Comparison of ENCODE assay signal across 9 mouse cellular contexts in genomic region chr7:100908567-100908966, GRCm38 (mm10). TPM values are rescaled to one million over a fixed set of nuclear protein-coding genes. Genes with fewer than 3 reads are reported as not detected.
DNase-seq lines count a peak whose midpoint lies in the region; ATAC-seq and TF ChIP-seq lines count a peak whose summit lies in the region.
"Had no signal": no experiment of that assay in that cellular context is flagged by ENCODE, and none has a peak within 500 bp of the region (broad histone marks: within the 10 kb centered on the region; RNA-seq: fewer than 3 reads in every experiment).

No protein-coding gene starts in this region.

- TF ChIP-seq CTCF in heart, adult 2 months (IDR thresholded peaks at IDR 0.05): peak; percentile 68

- no peak for TF ChIP-seq EP300 in heart, adult 2 months (IDR thresholded peaks at IDR 0.05; ENCODE audit: insufficient read depth, low read depth, low read length)

- no peak overlapping the region for H3K4me3 ChIP-seq in heart, adult 2 months
- H3K4me3 ChIP-seq in embryonic facial prominence, embryonic 14.5 days (ENCODE audit: low read depth, low read length): no peak overlapping the region
- no peak overlapping the region for H3K4me3 ChIP-seq in neural tube, embryonic 15.5 days (replicated peaks)
- H3K4me3 ChIP-seq: megakaryocyte, embryonic 14.5 days had no signal

- peak overlapping the region; percentile 29 for H3K27ac ChIP-seq in heart, adult 2 months
- H3K27ac ChIP-seq in embryonic facial prominence, embryonic 14.5 days (replicated peaks; ENCODE audit: low read depth, low read length): peak overlapping the region; percentile 89
- H3K27ac ChIP-seq in neural tube, embryonic 15.5 days (replicated peaks): 0 out of 2 replicates have a peak overlapping the region, but pooled peaks have one; percentile 13

- DNase-seq in heart, adult 2 months: peak; percentile 55 to 59
- no peak for DNase-seq in heart, adult 8-10 months (ENCODE audit: low spot score)
- DNase-seq in ES-CJ7 (ENCODE audit: low read depth, low spot score): peak; percentile 82
- DNase-seq in embryonic facial prominence, embryonic 14.5 days (ENCODE audit: low spot score): no peak
- peak; percentile 83 to 85 for DNase-seq in kidney, postnatal 25 days
- no peak for DNase-seq in gastrocnemius, postnatal 25 days
- DNase-seq in natural killer cell, adult 2 months (ENCODE audit: low spot score in 2 of 2): no peak

- no peaks in the 10 kb centered on the region for H3K27me3 ChIP-seq in heart, adult 2 months (ENCODE audit: control insufficient read depth, insufficient read depth, low read length)
- no peaks in the 10 kb centered on the region for H3K27me3 ChIP-seq in embryonic facial prominence, embryonic 14.5 days (replicated peaks; ENCODE audit: control insufficient read depth, insufficient read depth, low read length)
- H3K27me3 ChIP-seq in neural tube, embryonic 15.5 days (replicated peaks): no peaks in the 10 kb centered on the region

- H3K9me3 ChIP-seq in embryonic facial prominence, embryonic 14.5 days (ENCODE audit: control insufficient read depth, low read length): no peaks in the 10 kb centered on the region
- no peaks in the 10 kb centered on the region for H3K9me3 ChIP-seq in neural tube, embryonic 15.5 days (replicated peaks)
- H3K9me3 ChIP-seq: megakaryocyte, embryonic 14.5 days had no signal

- H3K4me2 ChIP-seq in embryonic facial prominence, embryonic 14.5 days (ENCODE audit: low read depth, low read length): no peak overlapping the region
- H3K4me2 ChIP-seq in neural tube, embryonic 15.5 days: no peak overlapping the region

- WGBS in heart, adult 2 months: 37% methylated on average over 8 of the region's 8 CpGs
- 45% methylated on average over 8 of the region's 8 CpGs for WGBS in embryonic facial prominence, embryonic 14.5 days
- 42% methylated on average over 8 of the region's 8 CpGs for WGBS in neural tube, embryonic 15.5 days

- H3K4me1 ChIP-seq in heart, adult 2 months (ENCODE audit: control insufficient read depth, insufficient read depth, low read length): peaks cover 20% of the 10 kb centered on the region
- H3K4me1 ChIP-seq in embryonic facial prominence, embryonic 14.5 days (ENCODE audit: control insufficient read depth, insufficient read depth, low read length): peaks cover 28% of the 10 kb centered on the region
- peaks cover 29% of the 10 kb centered on the region for H3K4me1 ChIP-seq in neural tube, embryonic 15.5 days

- no peak for TF ChIP-seq POLR2A in heart, adult 2 months (IDR thresholded peaks at IDR 0.05; ENCODE audit: insufficient read depth, low read depth, low read length)

- no peaks in the 10 kb centered on the region for H3K36me3 ChIP-seq in heart, adult 2 months (ENCODE audit: control insufficient read depth, insufficient read depth, low read length)
- peaks cover 6% of the 10 kb centered on the region; the same call in 1 of the 2 replicates for H3K36me3 ChIP-seq in embryonic facial prominence, embryonic 14.5 days (ENCODE audit: control insufficient read depth, insufficient read depth, low read length)
- H3K36me3 ChIP-seq in neural tube, embryonic 15.5 days: no peaks in the 10 kb centered on the region

- intact Hi-C loops in heart, adult 2 months (cut with DNase I): no loop called here

- 0 out of 2 replicates have a peak overlapping the region, but pooled peaks have one; percentile 6 for H3K9ac ChIP-seq in heart, adult 2 months (ENCODE audit: low read depth, low read length)
- H3K9ac ChIP-seq in embryonic facial prominence, embryonic 14.5 days (ENCODE audit: low read depth, low read length): 0 out of 2 replicates have a peak overlapping the region, but pooled peaks have one; percentile 8
- no peak overlapping the region for H3K9ac ChIP-seq in neural tube, embryonic 15.5 days (replicated peaks)

- no peak for ATAC-seq in embryonic facial prominence, embryonic 14.5 days (ENCODE audit: low read depth)
- ATAC-seq in neural tube, embryonic 15.5 days (ENCODE audit: low FRiP score): no peak

- 0 out of 2 replicates have a peak, but pooled peaks cover 2% of the 10 kb centered on the region for H3K79me2 ChIP-seq in heart, adult 2 months (replicated peaks; ENCODE audit: control insufficient read depth, insufficient read depth, low read length)

RNA-seq across cellular contexts. Expression of gene Arhgef17, which starts 23.3 kb away (rescaled TPM):
- total RNA-seq in heart, adult 2 months (2021): 10 to 100 TPM; 26.2 to 28.4 TPM
- polyA plus RNA-seq in heart, adult 2 months (2012; rRNA removed): 23.4 and 28.9 TPM in 2 replicates
- 10 to 100 TPM; 25.0 to 36.6 (median 28.1) TPM for total RNA-seq in heart, adult 8-10 months (2022)
- 16.3 and 16.8 TPM in 2 replicates for polyA plus RNA-seq in embryonic facial prominence, embryonic 14.5 days (2014; fragmentation: Nextera tagmentation; extraction: Ambion mirVana)
- 12.2 and 12.9 TPM in 2 replicates for polyA plus RNA-seq in neural tube, embryonic 15.5 days (2015; fragmentation: Nextera tagmentation; extraction: Ambion mirVana)
- 10 to 100 TPM; 16.4 to 20.8 TPM for total RNA-seq in gastrocnemius, postnatal 25 days (2021)

RNA-seq across cellular contexts. Expression of gene Relt, which starts 45.3 kb away (rescaled TPM):
- 1 to 10 TPM; 4.6 to 5.5 TPM for total RNA-seq in heart, adult 2 months (2021)
- 6.4 and 7.2 TPM in 2 replicates for polyA plus RNA-seq in heart, adult 2 months (2012; rRNA removed)
- total RNA-seq in heart, adult 8-10 months (2022): 1 to 10 TPM; 3.8 to 4.1 (median 3.9) TPM
- 4.1 and 4.6 TPM in 2 replicates for polyA plus RNA-seq in embryonic facial prominence, embryonic 14.5 days (2014; fragmentation: Nextera tagmentation; extraction: Ambion mirVana)
- polyA plus RNA-seq in neural tube, embryonic 15.5 days (2015; fragmentation: Nextera tagmentation; extraction: Ambion mirVana): 5.9 and 6.3 TPM in 2 replicates
- 10 to 100 TPM; 11.3 to 13.4 TPM for total RNA-seq in gastrocnemius, postnatal 25 days (2021)

Comparison
In these comparisons a context has a peak if more than half of its experiments do, and no peak if none do; other contexts are left out.
1. DNase-seq: peak in heart, adult 2 months (2 of 2), ES-CJ7 (single experiment) and kidney, postnatal 25 days (2 of 2); none in heart, adult 8-10 months (single experiment), embryonic facial prominence, embryonic 14.5 days (single experiment), gastrocnemius, postnatal 25 days (single experiment) and natural killer cell, adult 2 months (0 of 2).
2. H3K27ac ChIP-seq: peak in every context shown above with its lines; median percentile 89 in embryonic facial prominence, embryonic 14.5 days; 29 in heart, adult 2 months; 13 in neural tube, embryonic 15.5 days.